Mouse (Mus musculus) urinary bladder, adult 18-20 months (tissue): ENCODE measurements around the gene E2f6.

ENCODE experiments used
- DNase-seq, 2 experiments: peaks; one replicate each; pipeline ENCODE4 v3.0.0; 2022; ENCODE audit warnings: low spot score in 2 of 2, mixed read lengths in 2 of 2

E2f6 gene

DNA sequence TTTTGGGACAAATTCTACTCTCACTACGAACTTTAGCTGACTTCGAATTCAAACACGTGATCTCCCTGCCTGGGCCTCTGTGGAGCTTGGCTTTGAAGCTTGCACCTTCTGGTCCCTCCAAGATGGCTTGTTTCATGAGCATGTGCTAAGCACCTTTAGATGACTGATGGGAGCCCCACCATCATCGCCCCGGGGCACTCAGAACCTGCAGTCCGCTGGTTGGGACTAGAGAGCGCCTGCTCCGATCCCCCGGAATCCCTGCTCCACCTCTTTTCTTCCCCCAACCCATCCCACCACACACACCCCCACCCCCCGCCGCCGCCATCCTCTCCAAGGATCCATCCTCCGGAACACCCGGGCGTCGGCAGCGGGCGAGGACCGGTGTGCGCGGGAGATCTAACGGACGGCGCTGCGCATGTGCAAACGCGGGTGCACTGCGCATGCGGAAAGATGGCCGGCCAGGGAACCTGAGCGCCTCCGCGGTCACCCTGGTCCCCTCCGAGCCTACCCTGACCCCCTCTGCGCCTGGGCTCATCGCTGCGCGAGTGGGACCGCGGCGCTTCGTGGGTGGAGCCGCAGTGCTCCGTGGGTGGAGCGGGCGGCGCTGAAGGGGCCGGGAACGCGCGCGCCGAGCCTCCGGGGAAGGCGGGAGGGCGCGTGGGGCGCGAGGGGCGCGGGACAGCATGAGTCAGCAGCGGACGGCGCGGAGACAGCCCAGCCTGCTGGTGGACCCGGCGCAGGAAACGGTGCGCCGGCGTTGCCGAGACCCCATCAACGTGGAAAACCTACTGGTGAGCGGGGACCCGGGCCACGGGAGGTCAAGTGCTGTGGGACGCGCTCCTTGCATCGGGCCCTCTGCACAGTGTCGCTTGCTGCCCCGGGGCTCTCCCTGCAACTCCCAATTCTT, at the start of gene E2f6:
E2f6 (plus strand) TSS at position 439 of the 907 bp plus-strand sequence.
- DNase-seq = peak; percentile 70 to 87

DNA sequence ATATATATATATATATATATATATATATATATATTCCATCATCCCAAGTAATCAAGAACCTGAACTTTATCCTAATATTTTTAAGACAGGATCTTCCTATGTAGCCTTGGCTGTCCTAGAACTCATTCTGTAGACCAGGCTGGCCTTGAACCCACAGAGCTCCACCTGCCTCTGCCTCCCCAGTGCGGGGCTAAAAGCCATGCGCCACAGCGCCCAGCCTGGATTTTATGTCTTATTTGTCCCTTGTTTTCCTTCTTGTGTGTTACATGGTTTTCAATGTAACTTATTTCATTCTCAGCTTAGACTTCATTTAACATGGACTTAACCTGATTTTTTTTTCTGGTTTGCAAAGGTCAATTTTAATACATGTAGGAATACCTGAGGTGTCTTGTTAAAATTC, 49.3 kb upstream of the E2f6 start:
- no peak for DNase-seq

- no peak for DNase-seq
Observed at GRCm38 (mm10) chr12:16763649-16764422, 46.9 kb upstream of the E2f6 start.

DNA sequence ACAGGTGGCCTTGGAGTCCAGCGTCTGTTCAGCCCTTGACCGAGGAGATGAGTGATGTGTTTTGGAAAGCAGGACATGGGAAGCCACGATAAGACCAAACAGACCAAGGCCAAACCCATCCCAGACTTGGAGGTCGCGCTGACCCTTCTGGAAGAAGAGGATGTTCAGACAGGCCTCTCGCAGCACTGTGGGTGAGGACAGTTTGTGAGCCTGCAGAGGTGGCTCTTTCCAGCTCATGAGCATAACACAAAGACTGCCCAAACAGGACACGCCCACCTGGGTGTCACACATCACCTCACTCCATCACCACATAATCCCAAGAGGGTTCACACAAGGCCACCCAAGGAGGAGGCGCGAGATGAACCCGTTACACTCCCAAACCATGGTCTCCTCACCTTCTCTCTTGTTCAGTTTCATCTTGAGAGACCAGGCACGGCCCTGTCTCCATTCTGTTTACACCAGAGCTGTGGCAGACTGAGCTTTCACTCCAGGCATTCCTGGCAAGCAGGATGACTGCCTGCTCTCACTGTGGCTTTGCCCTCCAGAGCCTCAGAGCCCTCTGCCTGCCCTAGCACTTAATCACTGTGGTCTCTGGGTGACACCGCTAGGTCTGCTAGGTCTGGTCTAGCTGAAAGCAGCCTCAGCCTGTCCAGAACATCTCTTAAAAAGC, 45.9 kb upstream of the E2f6 start:
- no peak for DNase-seq

GRCm38 (mm10) chr12:16768251-16768650, 42.5 kb upstream of the E2f6 start:
- no peak for DNase-seq

- no peak for DNase-seq
Observed at GRCm38 (mm10) chr12:16768711-16769110, 42.1 kb upstream of the E2f6 start.

DNA sequence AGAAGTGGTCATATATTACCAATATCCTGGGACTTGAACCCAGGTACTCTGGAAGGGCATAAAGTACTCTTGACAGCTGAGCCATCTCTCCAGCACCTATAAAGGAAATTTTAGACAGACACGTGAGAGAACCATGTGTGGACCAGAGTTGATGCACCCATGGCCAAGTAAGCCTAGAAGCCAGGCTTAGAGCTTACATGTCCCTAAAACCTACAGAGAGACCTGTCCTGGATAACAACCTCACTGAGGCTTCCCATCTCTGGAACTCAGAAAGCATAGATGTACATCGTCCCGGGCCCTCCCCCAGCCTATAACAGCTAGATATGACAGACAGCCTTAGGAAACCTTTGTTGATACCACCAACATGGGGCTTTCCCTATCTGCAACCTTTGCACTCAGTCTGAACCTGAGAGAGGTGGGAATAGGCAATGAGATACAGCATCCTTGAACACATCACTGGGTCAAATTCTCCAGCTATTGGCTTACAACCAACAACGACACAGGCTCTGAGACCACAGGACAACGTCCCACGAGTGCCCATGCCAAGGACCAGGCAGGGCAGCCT, 41.1 kb upstream of the E2f6 start:
- no peak for DNase-seq

DNA sequence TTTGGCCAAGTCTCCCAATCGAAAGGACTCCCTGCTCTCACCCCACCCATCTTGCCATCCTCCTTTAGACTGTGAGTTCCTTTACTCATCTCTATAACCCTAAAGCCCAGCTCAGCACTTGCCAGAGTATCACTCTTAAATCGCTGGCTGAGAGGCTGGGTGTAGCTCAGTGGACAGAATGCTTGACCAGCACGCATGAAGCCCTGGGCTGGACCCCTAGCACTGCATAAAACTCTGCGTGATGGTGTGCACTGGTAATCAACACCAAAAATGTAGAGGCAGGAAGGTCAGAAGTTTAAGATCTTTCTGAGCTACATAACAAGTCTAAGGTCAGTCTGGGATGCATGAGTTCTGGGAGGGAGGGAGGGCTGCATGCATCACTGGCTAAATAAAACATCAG, 36.2 kb upstream of the E2f6 start:
- DNase-seq = no peak

- DNase-seq = no peak
Observed at GRCm38 (mm10) chr12:16775351-16775750, 35.4 kb upstream of the E2f6 start.

DNA sequence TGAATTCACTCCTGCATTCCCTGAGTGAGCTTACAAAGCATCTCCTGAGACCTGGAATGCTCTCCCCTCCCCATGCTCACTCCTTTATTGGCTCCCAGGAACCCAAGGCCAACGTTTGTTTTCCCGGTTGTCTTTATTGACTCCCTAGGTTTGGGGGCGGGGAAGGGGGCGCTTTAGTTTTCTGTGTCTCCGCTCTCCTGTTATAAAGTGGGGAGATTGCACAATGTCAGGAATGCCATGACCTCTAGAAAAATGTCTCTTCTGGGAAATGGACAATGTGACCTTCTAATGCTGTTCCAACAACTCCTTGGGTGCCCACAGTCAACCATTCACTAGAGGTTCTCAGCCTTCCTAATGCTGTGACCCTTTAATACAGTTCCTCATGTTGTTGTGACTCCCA, 32.2 kb upstream of the E2f6 start:
- no peak for DNase-seq

DNA sequence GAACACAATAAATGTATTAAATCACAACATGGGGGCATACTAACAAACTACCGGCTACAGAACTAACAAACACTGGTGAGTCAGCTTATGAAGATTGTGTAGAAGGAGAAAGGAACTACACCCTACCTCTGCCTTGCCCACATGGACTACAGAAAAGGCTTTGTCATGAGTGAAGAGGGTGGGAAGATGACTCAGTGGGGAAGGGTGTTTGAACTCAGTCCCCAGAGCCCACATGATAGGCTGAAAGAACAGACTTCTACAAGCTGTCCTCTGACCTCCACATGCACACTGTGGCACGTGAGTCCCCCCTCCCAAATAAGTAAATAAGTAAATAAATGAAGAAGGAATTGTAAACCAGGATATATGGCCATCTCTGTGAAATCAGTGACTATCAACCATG, 31.6 kb upstream of the E2f6 start:
- DNase-seq = no peak

DNA sequence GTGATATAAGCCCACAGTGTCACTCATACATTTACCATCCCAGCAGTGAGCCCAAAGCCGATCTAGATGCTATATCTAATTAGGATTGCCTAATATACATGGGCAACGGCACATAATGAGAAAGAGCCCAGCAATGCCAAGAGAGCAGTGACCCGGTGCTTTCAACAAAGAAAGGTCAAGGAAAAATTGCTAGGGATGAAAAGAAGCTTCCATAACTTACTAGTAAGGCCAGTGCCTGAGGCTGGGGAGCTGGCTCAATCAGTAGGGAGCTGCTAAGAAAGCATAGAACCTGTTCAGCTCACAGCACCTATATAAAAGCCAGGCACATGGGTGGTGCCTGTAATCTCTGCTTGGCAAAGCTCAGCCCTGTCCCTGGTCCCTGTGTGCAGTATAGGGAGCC, 30.4 kb upstream of the E2f6 start:
- no peak for DNase-seq

GRCm38 (mm10) chr12:16781034-16781746, 29.6 kb upstream of the E2f6 start:
- DNase-seq = no peak

DNA sequence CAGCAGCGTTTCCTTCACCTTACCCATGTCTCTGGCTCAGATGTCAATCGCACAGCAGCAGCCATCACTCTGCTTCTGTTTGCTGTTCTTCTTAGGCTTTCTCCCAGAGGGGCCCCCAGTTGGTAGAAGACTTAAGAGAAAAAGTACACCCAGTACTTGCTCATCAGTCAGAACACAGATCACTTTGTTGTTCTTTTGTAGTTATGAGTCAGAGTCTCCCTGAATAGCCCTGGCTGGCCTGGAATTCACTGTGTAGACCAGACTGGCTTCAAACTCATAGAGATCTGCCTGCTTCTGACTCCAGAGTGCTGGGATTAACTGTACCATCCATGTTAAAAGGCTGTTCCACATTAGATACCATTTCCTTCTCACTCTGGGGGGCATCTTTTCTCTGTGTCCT, 22.2 kb upstream of the E2f6 start:
- no peak for DNase-seq

DNA sequence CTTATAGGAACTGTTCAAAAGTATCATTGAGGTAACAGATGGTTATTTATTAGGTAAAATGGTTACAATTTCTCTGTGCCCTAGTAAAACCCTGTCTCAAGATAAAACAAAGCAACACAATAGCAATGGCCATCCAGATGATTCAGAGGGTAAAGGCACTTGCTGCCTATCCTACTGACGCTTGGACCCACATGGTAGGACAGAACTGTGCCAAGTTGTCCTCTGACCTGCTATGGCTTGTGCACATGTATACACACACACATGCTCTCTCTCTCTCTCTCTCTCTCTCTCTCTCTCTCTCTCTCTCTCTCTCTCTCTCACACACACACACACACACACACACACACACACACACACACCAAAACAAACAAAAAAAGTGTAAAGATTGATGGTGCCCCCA, 21.6 kb upstream of the E2f6 start:
- no peak for DNase-seq

GRCm38 (mm10) chr12:16789756-16790155, 21.0 kb upstream of the E2f6 start:
- DNase-seq = no peak

- no peak for DNase-seq
Observed at GRCm38 (mm10) chr12:16790456-16790855, 20.3 kb upstream of the E2f6 start.

- no peak for DNase-seq
Observed at GRCm38 (mm10) chr12:16793371-16793770, 17.4 kb upstream of the E2f6 start.

- no peak for DNase-seq
Observed at GRCm38 (mm10) chr12:16795781-16796180, 15.0 kb upstream of the E2f6 start.

GRCm38 (mm10) chr12:16798894-16799293, 11.9 kb upstream of the E2f6 start:
- DNase-seq = no peak

GRCm38 (mm10) chr12:16799928-16800258, 10.9 kb upstream of the E2f6 start:
- DNase-seq = no peak
